8 mouse cellular contexts compared by ENCODE assay signal in the genomic region with DNA sequence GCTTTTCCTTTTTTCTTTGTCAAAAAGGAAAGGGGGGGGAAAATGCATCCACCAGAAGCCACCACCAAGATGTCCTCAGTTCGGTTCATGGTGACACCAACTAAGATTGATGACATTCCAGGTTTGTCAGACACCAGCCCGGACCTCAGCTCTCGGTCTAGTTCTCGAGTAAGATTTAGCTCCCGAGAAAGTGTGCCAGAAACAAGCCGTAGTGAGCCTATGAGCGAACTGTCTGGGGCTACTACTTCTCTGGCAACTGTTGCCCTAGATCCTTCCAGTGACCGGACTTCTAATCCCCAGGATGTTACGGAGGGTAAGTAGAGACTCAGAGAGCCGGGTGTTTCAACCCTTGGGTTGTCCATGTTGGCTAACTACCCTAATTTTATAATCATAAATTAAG. TPM values are rescaled to one million over a fixed set of nuclear protein-coding genes. Genes with fewer than 3 reads are reported as not detected.
DNase-seq lines count a peak whose midpoint lies in the region; ATAC-seq and TF ChIP-seq lines count a peak whose summit lies in the region.

No protein-coding gene starts in this region.

- H3K27me3 ChIP-seq in forebrain, postnatal 0 days (ENCODE audit: insufficient read depth, low read length): no peaks in the 10 kb centered on the region
- no peaks in the 10 kb centered on the region for H3K27me3 ChIP-seq in intestine, embryonic 16.5 days (replicated peaks; ENCODE audit: control insufficient read depth, insufficient read depth, low read length)
- H3K27me3 ChIP-seq in midbrain, embryonic 14.5 days (ENCODE audit: control insufficient read depth, insufficient read depth, low read length): no peaks in the 10 kb centered on the region

- WGBS in forebrain, postnatal 0 days: 35% methylated on average over 10 of the region's 10 CpGs
- 32% methylated on average over 10 of the region's 10 CpGs for WGBS in intestine, embryonic 16.5 days
- WGBS in midbrain, embryonic 14.5 days: 56% methylated on average over 10 of the region's 10 CpGs

- no peak for ATAC-seq in forebrain, postnatal 0 days
- no peak for ATAC-seq in intestine, embryonic 16.5 days
- no peak for ATAC-seq in midbrain, embryonic 14.5 days (ENCODE audit: low FRiP score, low TSS enrichment)

- peak overlapping the region; percentile 92 for H3K4me2 ChIP-seq in forebrain, postnatal 0 days (ENCODE audit: low read depth)
- peak overlapping the region; percentile 72 for H3K4me2 ChIP-seq in intestine, embryonic 16.5 days (ENCODE audit: low read depth, low read length)
- H3K4me2 ChIP-seq in midbrain, embryonic 14.5 days (ENCODE audit: low read length): peak overlapping the region; percentile 94

- peaks cover 42% of the 10 kb centered on the region for H3K4me1 ChIP-seq in forebrain, postnatal 0 days (ENCODE audit: insufficient read depth)
- H3K4me1 ChIP-seq in intestine, embryonic 16.5 days (ENCODE audit: control insufficient read depth, insufficient read depth, low read length): peaks cover 14% of the 10 kb centered on the region
- H3K4me1 ChIP-seq in midbrain, embryonic 14.5 days (ENCODE audit: control insufficient read depth, insufficient read depth, low read length): peaks cover 48% of the 10 kb centered on the region

- no peaks in the 10 kb centered on the region for H3K36me3 ChIP-seq in forebrain, postnatal 0 days (ENCODE audit: insufficient read depth)
- no peaks in the 10 kb centered on the region for H3K36me3 ChIP-seq in intestine, embryonic 16.5 days (ENCODE audit: control insufficient read depth, insufficient read depth, low read length)
- H3K36me3 ChIP-seq in midbrain, embryonic 14.5 days (ENCODE audit: control insufficient read depth, insufficient read depth, low read length): no peaks in the 10 kb centered on the region

- DNase-seq in left cerebral cortex, adult 2 months (ENCODE audit: extremely low spot score in 1 of 2, low spot score in 2 of 2): no peak
- DNase-seq in left cerebral cortex, postnatal 10 days (ENCODE audit: extremely low spot score in 1 of 2, low spot score in 2 of 2): no peak
- DNase-seq in brain, adult 2 months (ENCODE audit: low read depth, low spot score): peak; percentile 50
- peak; percentile 7 for DNase-seq in forebrain, postnatal 0 days
- DNase-seq in midbrain, embryonic 14.5 days: peak; percentile 29
- DNase-seq in yolk sac, embryonic 10.5 days (ENCODE audit: low spot score): no peak
- DNase-seq in right cerebral cortex, postnatal 14 days: no peak

- peak overlapping the region; percentile 90 for H3K9ac ChIP-seq in forebrain, postnatal 0 days
- peak overlapping the region; percentile 83; the same call in 1 of the 2 replicates for H3K9ac ChIP-seq in intestine, embryonic 16.5 days (ENCODE audit: low read depth, low read length)
- H3K9ac ChIP-seq in midbrain, embryonic 14.5 days (replicated peaks; ENCODE audit: low read length): peak overlapping the region; percentile 81

- peak overlapping the region; percentile 93 for H3K4me3 ChIP-seq in left cerebral cortex, adult 2 months
- H3K4me3 ChIP-seq in forebrain, postnatal 0 days (ENCODE audit: low read depth, low read length): peak overlapping the region; percentile 86
- peak overlapping the region; percentile 83 for H3K4me3 ChIP-seq in intestine, embryonic 16.5 days (ENCODE audit: low read length)
- peak overlapping the region; percentile 82 for H3K4me3 ChIP-seq in midbrain, embryonic 14.5 days (replicated peaks; ENCODE audit: low read depth, low read length)

- H3K9me3 ChIP-seq in forebrain, postnatal 0 days (ENCODE audit: low read length): no peaks in the 10 kb centered on the region
- H3K9me3 ChIP-seq in intestine, embryonic 16.5 days (ENCODE audit: control insufficient read depth, low read length): no peaks in the 10 kb centered on the region
- no peaks in the 10 kb centered on the region for H3K9me3 ChIP-seq in midbrain, embryonic 14.5 days (ENCODE audit: control insufficient read depth, low read length)

- peak overlapping the region; percentile 96 for H3K27ac ChIP-seq in left cerebral cortex, adult 2 months
- no peak overlapping the region; the same call in 1 of the 2 replicates for H3K27ac ChIP-seq in forebrain, postnatal 0 days (ENCODE audit: low read depth, low read length)
- H3K27ac ChIP-seq in intestine, embryonic 16.5 days (ENCODE audit: low read length): no peak overlapping the region
- no peak overlapping the region for H3K27ac ChIP-seq in midbrain, embryonic 14.5 days (replicated peaks; ENCODE audit: low read depth, low read length)

- intact Hi-C loops in left cerebral cortex, adult 2 months (cut with DNase I): loop anchor here (5.0 to 10.0 kb wide), 3 partner anchors 68 to 216 kb away; a partner anchor contains a TSS
- intact Hi-C loops in left cerebral cortex, postnatal 10 days (cut with DNase I): loop anchor here (5.0 to 10.0 kb wide), 2 partner anchors 101 to 218 kb away; a partner anchor contains a TSS

- TF ChIP-seq CTCF in left cerebral cortex, adult 2 months (IDR thresholded peaks at IDR 0.05): no peak
- no peak for TF ChIP-seq CTCF in forebrain, postnatal 0 days (IDR thresholded peaks at IDR 0.05; ENCODE audit: low read depth)

RNA-seq across cellular contexts. Expression of a gene that starts 0.7 kb away (rescaled TPM):
- 1 to 10 TPM in 1 of 2 experiments, not detected in 1; 3.7 TPM for total RNA-seq in left cerebral cortex, adult 2 months (2021)
- total RNA-seq in left cerebral cortex, postnatal 10 days (2021): 1 to 10 TPM; 1.2 to 3.6 TPM
- 1.9 and 2.9 TPM in 2 replicates for total RNA-seq in forebrain, postnatal 0 days (2014; rRNA removed)
- polyA plus RNA-seq in forebrain, postnatal 0 days (2015; fragmentation: Nextera tagmentation; extraction: Ambion mirVana): not detected in 2 replicates
- polyA plus RNA-seq in intestine, embryonic 16.5 days (2015; fragmentation: Nextera tagmentation; extraction: Ambion mirVana): not detected in 2 replicates
- polyA plus RNA-seq in midbrain, embryonic 14.5 days (2014; fragmentation: Nextera tagmentation; extraction: Ambion mirVana): not detected in 2 replicates

RNA-seq across cellular contexts. Expression of a gene that starts 1.2 kb away (rescaled TPM):
- total RNA-seq in left cerebral cortex, adult 2 months (2021): 100 to 1,000 TPM; 127 to 129 TPM
- 10 to 100 TPM; 92.8 to 96.6 TPM for total RNA-seq in left cerebral cortex, postnatal 10 days (2021)
- 54.4 and 69.3 TPM in 2 replicates for total RNA-seq in forebrain, postnatal 0 days (2014; rRNA removed)
- polyA plus RNA-seq in forebrain, postnatal 0 days (2015; fragmentation: Nextera tagmentation; extraction: Ambion mirVana): 7.8 and 10.6 TPM in 2 replicates
- 11.9 and 14.9 TPM in 2 replicates for polyA plus RNA-seq in intestine, embryonic 16.5 days (2015; fragmentation: Nextera tagmentation; extraction: Ambion mirVana)
- polyA plus RNA-seq in midbrain, embryonic 14.5 days (2014; fragmentation: Nextera tagmentation; extraction: Ambion mirVana): 18.6 and 25.9 TPM in 2 replicates

RNA-seq across cellular contexts. Expression of a gene that starts 5.1 kb away (rescaled TPM):
- total RNA-seq in left cerebral cortex, adult 2 months (2021): 10 to 100 TPM; 46.0 to 46.4 TPM
- 10 to 100 TPM; 72.0 to 74.7 TPM for total RNA-seq in left cerebral cortex, postnatal 10 days (2021)
- total RNA-seq in forebrain, postnatal 0 days (2014; rRNA removed): 95.1 and 120 TPM in 2 replicates
- polyA plus RNA-seq in forebrain, postnatal 0 days (2015; fragmentation: Nextera tagmentation; extraction: Ambion mirVana): 160 and 215 TPM in 2 replicates
- polyA plus RNA-seq in intestine, embryonic 16.5 days (2015; fragmentation: Nextera tagmentation; extraction: Ambion mirVana): 214 and 238 TPM in 2 replicates
- polyA plus RNA-seq in midbrain, embryonic 14.5 days (2014; fragmentation: Nextera tagmentation; extraction: Ambion mirVana): 136 and 182 TPM in 2 replicates

RNA-seq across cellular contexts. Expression of a gene that starts 7.7 kb away (rescaled TPM):
- not detected for total RNA-seq in left cerebral cortex, adult 2 months (2021)
- total RNA-seq in left cerebral cortex, postnatal 10 days (2021): not detected
- not detected in 2 replicates for total RNA-seq in forebrain, postnatal 0 days (2014; rRNA removed)
- 0.08 and 0.09 TPM in 2 replicates for polyA plus RNA-seq in forebrain, postnatal 0 days (2015; fragmentation: Nextera tagmentation; extraction: Ambion mirVana)
- polyA plus RNA-seq in intestine, embryonic 16.5 days (2015; fragmentation: Nextera tagmentation; extraction: Ambion mirVana): 0.04 TPM in 1 of 2 replicates, not detected in the other
- polyA plus RNA-seq in midbrain, embryonic 14.5 days (2014; fragmentation: Nextera tagmentation; extraction: Ambion mirVana): 0.05 TPM in 1 of 2 replicates, not detected in the other

RNA-seq across cellular contexts. Expression of a gene that starts 27.5 kb away (rescaled TPM):
- total RNA-seq in left cerebral cortex, adult 2 months (2021): 100 to 1,000 TPM; 150 to 164 TPM
- total RNA-seq in left cerebral cortex, postnatal 10 days (2021): 10 to 100 TPM; 77.4 to 82.7 TPM
- 23.9 and 27.6 TPM in 2 replicates for total RNA-seq in forebrain, postnatal 0 days (2014; rRNA removed)
- 12.8 and 17.3 TPM in 2 replicates for polyA plus RNA-seq in forebrain, postnatal 0 days (2015; fragmentation: Nextera tagmentation; extraction: Ambion mirVana)
- polyA plus RNA-seq in intestine, embryonic 16.5 days (2015; fragmentation: Nextera tagmentation; extraction: Ambion mirVana): 19.9 and 22.6 TPM in 2 replicates
- polyA plus RNA-seq in midbrain, embryonic 14.5 days (2014; fragmentation: Nextera tagmentation; extraction: Ambion mirVana): 13.9 and 18.7 TPM in 2 replicates

Comparison
In these comparisons a context has a peak if more than half of its experiments do, and no peak if none do; other contexts are left out.
1. DNase-seq: peak in brain, adult 2 months (single experiment), forebrain, postnatal 0 days (single experiment) and midbrain, embryonic 14.5 days (single experiment); none in left cerebral cortex, adult 2 months (0 of 2), left cerebral cortex, postnatal 10 days (0 of 2), yolk sac, embryonic 10.5 days (single experiment) and right cerebral cortex, postnatal 14 days (single experiment).
2. Peak in every context shown above with its lines, with median percentiles within 50 percentile points of each other: H3K4me3 ChIP-seq, H3K4me2 ChIP-seq and H3K9ac ChIP-seq.